Mouse (Mus musculus) liver, adult 2 months (tissue): ENCODE measurements at regions not wholly inside any gene's neighbourhood (a gene's known extent, or its start where the extent isn't known, plus 50 kb on each side); places are given as distances from the start of the nearest gene placed in this dataset.

ENCODE experiments used
- CTCF ChIP-seq: fragments of 200-500 bp; IDR thresholded peaks from 2 replicates; pipeline ENCODE4 v1.5.1; 2011; ENCODE audit warnings: low read depth, low read length, control low read depth
- POLR2A ChIP-seq: fragments of 200-500 bp; IDR thresholded peaks from 2 replicates; pipeline ENCODE4 v1.6.1; 2011; ENCODE audit warnings: low read length, control low read depth; ENCODE audit not compliant: insufficient read depth; ENCODE audit errors: extremely low read depth

GRCm38 (mm10) chr14:114960273-114960672 is 131.7 kb upstream of the Gpc5 start:
- no peak for TF ChIP-seq CTCF
- TF ChIP-seq POLR2A = no peak
